Mouse (Mus musculus) left cerebral cortex, adult 8-10 months (tissue): ENCODE measurements at regions not wholly inside any gene's neighbourhood (a gene's known extent, or its start where the extent isn't known, plus 50 kb on each side); places are given as distances from the start of the nearest gene placed in this dataset.

Experiments used
- DNase-seq, 2 experiments: peaks; one replicate each; pipeline ENCODE4 v3.0.0; 2022; ENCODE audit warnings: low spot score in 2 of 2

DNA sequence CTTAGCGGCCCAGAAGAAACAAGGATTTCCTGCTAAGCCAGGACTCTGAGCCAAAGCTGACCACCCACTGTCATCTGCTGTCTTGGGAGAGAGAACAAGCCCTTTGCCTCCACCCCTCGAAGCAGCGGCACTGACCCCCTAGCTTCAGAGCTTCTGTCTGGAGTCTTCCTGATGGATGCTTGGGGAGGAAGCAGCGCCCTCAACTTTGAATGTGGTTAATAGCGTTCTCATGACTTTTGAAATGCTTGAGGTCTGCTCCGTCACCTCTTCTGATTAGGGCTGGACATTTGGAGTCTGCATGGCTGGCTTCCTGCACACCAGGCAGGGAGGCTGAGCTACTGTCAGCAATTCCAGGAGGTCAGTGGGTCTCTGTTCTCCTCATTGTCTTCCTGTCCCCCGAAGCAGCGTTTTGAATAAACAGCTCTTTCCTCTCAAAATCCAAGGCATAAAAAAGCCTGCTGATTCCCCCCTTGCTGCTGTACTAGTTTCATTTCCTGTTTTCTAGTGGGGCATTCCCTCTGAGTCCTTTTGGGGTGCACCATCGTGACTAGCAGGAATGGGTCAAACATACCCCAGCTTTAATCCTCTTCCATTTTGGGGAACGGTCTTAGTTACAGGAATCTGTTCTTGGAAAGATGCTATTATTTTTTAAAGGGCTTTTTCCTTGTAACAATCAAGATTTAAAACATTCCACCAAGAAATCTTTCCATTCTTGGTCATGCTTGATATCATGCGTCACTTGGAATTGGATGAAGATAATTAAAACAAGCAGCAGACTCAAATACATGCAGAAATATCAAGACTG, 256.0 kb downstream of the Ankrd16 start:
- no peak for DNase-seq

DNA sequence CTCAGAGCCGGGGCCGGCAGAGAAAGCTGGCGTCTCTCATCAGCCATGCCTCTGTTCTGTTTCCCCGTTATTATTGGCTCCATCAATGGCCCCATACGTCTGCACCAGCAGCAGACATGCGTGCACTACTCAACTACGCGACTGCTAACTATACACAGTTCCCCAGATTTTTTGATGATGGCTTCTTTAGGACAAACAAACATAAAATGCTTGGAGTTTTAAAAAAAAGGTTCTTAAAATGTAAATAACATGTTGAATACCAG, 256.6 kb downstream of the Ankrd16 start:
- DNase-seq, result no peak

DNA sequence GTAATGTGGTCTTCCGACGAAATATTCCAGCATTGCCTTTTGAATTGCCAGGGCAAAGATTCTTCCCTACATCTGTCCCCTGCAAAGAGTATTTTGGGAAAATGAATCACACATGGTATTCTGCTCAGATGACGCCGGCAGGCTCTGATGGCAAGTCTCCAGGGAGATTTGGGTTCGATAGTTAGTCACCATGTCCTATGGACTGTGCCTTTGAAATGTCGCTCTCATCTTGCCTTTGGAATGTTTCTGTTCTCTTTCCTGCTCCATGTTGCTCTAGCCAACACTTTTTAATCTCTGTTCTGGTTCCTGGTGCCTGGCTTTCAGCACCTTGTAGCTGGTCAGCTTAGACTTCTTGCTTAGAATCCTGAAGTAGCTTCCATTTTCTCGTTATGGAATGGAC, 252.3 kb downstream of the Itga8 start:
- DNase-seq, result peak in 1 of 2 experiments; percentile 22

DNA sequence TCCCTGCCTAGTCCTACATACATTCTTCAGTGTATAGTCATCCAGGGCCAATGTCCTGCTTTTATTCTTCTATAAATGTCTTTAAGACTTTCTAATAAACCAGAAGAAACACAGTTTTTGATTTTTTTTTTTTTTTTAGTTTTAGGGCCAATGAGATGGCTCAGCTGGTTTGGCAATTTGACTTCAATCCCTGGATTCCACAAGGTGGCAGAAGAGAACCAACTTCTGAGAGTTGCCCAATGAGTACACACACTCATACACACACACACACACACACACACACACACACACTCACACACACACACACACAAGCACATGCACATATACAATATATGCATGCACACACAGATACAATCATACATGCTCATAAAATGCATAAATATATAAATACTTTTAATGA, 251.8 kb downstream of the Itga8 start:
- DNase-seq, result no peak

- peak in 1 of 2 experiments; percentile 12 for DNase-seq
Measured at GRCm38 (mm10) chr2:12053404-12054164, 248.1 kb downstream of the Itga8 start.

GRCm38 (mm10) chr2:12054165-12054500, 247.6 kb downstream of the Itga8 start:
- DNase-seq, result no peak
